Mouse (Mus musculus) lung, postnatal 0 days (tissue): ENCODE data around the gene Rln1.

Experiments
- CTCF ChIP-seq: IDR thresholded peaks from 2 replicates; pipeline ENCODE4 v1.5.1; 2016; ENCODE audit warnings: antibody characterized with exemption, mild to moderate bottlenecking
- EP300 ChIP-seq: IDR thresholded peaks from 2 replicates; pipeline ENCODE4 v1.6.1; 2016; ENCODE audit warnings: antibody characterized with exemption, mild to moderate bottlenecking, control low read depth

DNA sequence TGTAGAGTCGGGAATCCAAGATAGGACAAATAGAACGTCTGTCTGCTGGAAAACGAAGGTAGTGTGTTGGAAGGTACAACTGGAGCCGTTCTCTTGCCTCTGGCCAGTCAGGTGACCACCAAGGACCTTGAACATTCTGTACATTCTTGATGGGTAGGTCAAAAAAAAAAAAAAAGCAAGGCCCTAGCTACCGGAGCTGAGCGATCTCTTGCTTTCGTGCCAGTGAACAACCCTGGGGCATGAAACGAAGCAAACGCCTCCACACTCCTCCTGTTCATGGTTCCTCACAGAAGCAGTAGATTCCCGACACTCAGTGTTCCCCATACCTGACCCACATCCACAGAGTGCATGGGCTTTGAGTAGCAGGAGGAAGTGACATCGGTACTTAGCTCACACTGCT is 21.8 kb upstream of the Rln1 start:
- no peak for TF ChIP-seq CTCF
- no peak for TF ChIP-seq EP300
